ENCODE assay signal across 8 mouse cellular contexts in genomic region chr8:119604996-119605395, GRCm38 (mm10). TPM values are rescaled to one million over a fixed set of nuclear protein-coding genes. Genes with fewer than 3 reads are reported as not detected.
A peak's percentile ranks its signal among the peaks of the same experiment; 100 is the strongest.
DNase-seq lines count a peak whose midpoint lies in the region; ATAC-seq and TF ChIP-seq lines count a peak whose summit lies in the region.

Gene Taf1c, minus strand, starts transcription at chr8:119605222.

- DNase-seq in CD8-positive naive resting alpha-beta T cell, adult 2 months (ENCODE audit: low read depth in 2 of 2, low spot score in 2 of 2): peak; percentile 93 to 96
- DNase-seq in c-Kit-positive CD71-negative TER-119-negative erythroid progenitor cells, embryonic 14.5 days (ENCODE audit: low read depth): peak; percentile 93
- DNase-seq in forebrain, embryonic 10.5 days (ENCODE audit: extremely low spot score, low spot score): peak; percentile 94
- peak; percentile 96 to 98 for DNase-seq in kidney, postnatal 25 days
- DNase-seq in liver, embryonic 14.5 days (ENCODE audit: low read depth in 3 of 3, low spot score in 3 of 3): peak; percentile 85 to 91 (median 85)
- DNase-seq in neural tube, embryonic 11.5 days (ENCODE audit: low spot score): peak; percentile 93
- peak; percentile 94 for DNase-seq in stomach, postnatal 0 days (ENCODE audit: low spot score)

- under 1% methylated on average over 23 of the region's 23 CpGs for WGBS in forebrain, embryonic 10.5 days
- under 1% methylated on average over 23 of the region's 23 CpGs for WGBS in heart, embryonic 15.5 days
- WGBS in liver, embryonic 14.5 days (ENCODE audit: insufficient replicate concordance): 1% methylated on average over 23 of the region's 23 CpGs
- 0% methylated on average over 23 of the region's 23 CpGs for WGBS in neural tube, embryonic 11.5 days
- WGBS in stomach, postnatal 0 days: 0% methylated on average over 23 of the region's 23 CpGs

- TF ChIP-seq EP300 in liver, embryonic 14.5 days (IDR thresholded peaks at IDR 0.05; ENCODE audit: low read depth): no peak
- no peak for TF ChIP-seq EP300 in stomach, postnatal 0 days (optimal IDR thresholded peaks at IDR 0.05)

- H3K36me3 ChIP-seq in forebrain, embryonic 10.5 days (replicated peaks): peaks cover 29% of the 10 kb centered on the region
- peaks cover 22% of the 10 kb centered on the region for H3K36me3 ChIP-seq in heart, embryonic 15.5 days
- peaks cover 4% of the 10 kb centered on the region; the same call in 1 of the 2 replicates for H3K36me3 ChIP-seq in liver, embryonic 14.5 days (replicated peaks; ENCODE audit: control insufficient read depth, insufficient read depth, low read depth)
- peaks cover 6% of the 10 kb centered on the region for H3K36me3 ChIP-seq in neural tube, embryonic 11.5 days (ENCODE audit: control insufficient read depth, insufficient read depth, low read length)
- peaks cover 13% of the 10 kb centered on the region; the same call in 1 of the 2 replicates for H3K36me3 ChIP-seq in stomach, postnatal 0 days (ENCODE audit: control insufficient read depth, insufficient read depth, low read length)

- peaks cover 7% of the 10 kb centered on the region for H3K9me3 ChIP-seq in forebrain, embryonic 10.5 days
- H3K9me3 ChIP-seq in heart, embryonic 15.5 days (replicated peaks): peaks cover 5% of the 10 kb centered on the region; the same call in 1 of the 2 replicates
- no peaks in the 10 kb centered on the region for H3K9me3 ChIP-seq in liver, embryonic 14.5 days (ENCODE audit: control insufficient read depth, low read length)
- no peaks in the 10 kb centered on the region for H3K9me3 ChIP-seq in neural tube, embryonic 11.5 days (ENCODE audit: control insufficient read depth, low read length)
- peaks cover 3% of the 10 kb centered on the region; the same call in 1 of the 2 replicates for H3K9me3 ChIP-seq in stomach, postnatal 0 days (ENCODE audit: control insufficient read depth, low read length)

- H3K27me3 ChIP-seq in forebrain, embryonic 10.5 days (ENCODE audit: poor library complexity, severe bottlenecking): no peaks in the 10 kb centered on the region
- no peaks in the 10 kb centered on the region for H3K27me3 ChIP-seq in heart, embryonic 15.5 days
- no peaks in the 10 kb centered on the region for H3K27me3 ChIP-seq in liver, embryonic 14.5 days (ENCODE audit: control insufficient read depth, insufficient read depth, low read length)
- no peaks in the 10 kb centered on the region for H3K27me3 ChIP-seq in neural tube, embryonic 11.5 days (ENCODE audit: control insufficient read depth, insufficient read depth, low read length)
- no peaks in the 10 kb centered on the region for H3K27me3 ChIP-seq in stomach, postnatal 0 days (ENCODE audit: control insufficient read depth, insufficient read depth, low read length)

- peak within 1 kb of the TSS; percentile 83 for H3K4me3 ChIP-seq in forebrain, embryonic 10.5 days
- peak within 1 kb of the TSS; percentile 86 for H3K4me3 ChIP-seq in heart, embryonic 15.5 days
- peak within 1 kb of the TSS; percentile 87 to 91 for H3K4me3 ChIP-seq in liver, embryonic 14.5 days (ENCODE audit: insufficient read depth in 1 of 2, low read depth in 2 of 2, low read length in 2 of 2)
- H3K4me3 ChIP-seq in neural tube, embryonic 11.5 days (ENCODE audit: low read depth, low read length): peak within 1 kb of the TSS; percentile 84
- H3K4me3 ChIP-seq in stomach, postnatal 0 days (ENCODE audit: low read depth, low read length): peak within 1 kb of the TSS; percentile 64

- peak; percentile 68 for ATAC-seq in heart, embryonic 15.5 days (replicated peaks; ENCODE audit: insufficient number of reproducible peaks, insufficient read depth, low FRiP score, low read depth)
- peak; percentile 81 for ATAC-seq in liver, embryonic 14.5 days (ENCODE audit: insufficient read depth)
- ATAC-seq in neural tube, embryonic 11.5 days (ENCODE audit: insufficient read depth, low FRiP score, low TSS enrichment): peak; percentile 58; the same call in 1 of the 2 replicates
- peak; percentile 92 for ATAC-seq in stomach, postnatal 0 days (ENCODE audit: low FRiP score, low TSS enrichment)

- H3K27ac ChIP-seq in forebrain, embryonic 10.5 days: peak within 1 kb of the TSS; percentile 85
- peak within 1 kb of the TSS; percentile 58 for H3K27ac ChIP-seq in heart, embryonic 15.5 days
- H3K27ac ChIP-seq in liver, embryonic 14.5 days: peak within 1 kb of the TSS; percentile 62
- H3K27ac ChIP-seq in neural tube, embryonic 11.5 days (ENCODE audit: low read depth, low read length): no peak within 1 kb of the TSS
- H3K27ac ChIP-seq in stomach, postnatal 0 days (replicated peaks): peak within 1 kb of the TSS; percentile 70

- peak; percentile 97 for TF ChIP-seq CTCF in liver, embryonic 14.5 days (IDR thresholded peaks at IDR 0.05; ENCODE audit: low read depth)
- TF ChIP-seq CTCF in stomach, postnatal 0 days (IDR thresholded peaks at IDR 0.05; ENCODE audit: low read depth): peak; percentile 93

- peak within 1 kb of the TSS; percentile 78 for H3K9ac ChIP-seq in heart, embryonic 15.5 days
- H3K9ac ChIP-seq in liver, embryonic 14.5 days (replicated peaks): peak within 1 kb of the TSS; percentile 89
- H3K9ac ChIP-seq in neural tube, embryonic 11.5 days (ENCODE audit: low read length): peak within 1 kb of the TSS; percentile 82
- peak within 1 kb of the TSS; percentile 77 for H3K9ac ChIP-seq in stomach, postnatal 0 days (ENCODE audit: low read length)

- peaks cover 17% of the 10 kb centered on the region for H3K4me1 ChIP-seq in forebrain, embryonic 10.5 days
- peaks cover 15% of the 10 kb centered on the region for H3K4me1 ChIP-seq in heart, embryonic 15.5 days (replicated peaks)
- H3K4me1 ChIP-seq in liver, embryonic 14.5 days (replicated peaks; ENCODE audit: control insufficient read depth in 2 of 2, insufficient read depth in 2 of 2, low read length in 1 of 2): peaks cover 3 to 7% of the 10 kb centered on the region in 2 experiments; a peak in 3 of 4 replicates
- H3K4me1 ChIP-seq in neural tube, embryonic 11.5 days (ENCODE audit: control insufficient read depth, insufficient read depth, low read length): peaks cover 6% of the 10 kb centered on the region
- no peaks in the 10 kb centered on the region for H3K4me1 ChIP-seq in stomach, postnatal 0 days (replicated peaks; ENCODE audit: control insufficient read depth, insufficient read depth)

- peak within 1 kb of the TSS; percentile 83 for H3K4me2 ChIP-seq in heart, embryonic 15.5 days
- peak within 1 kb of the TSS; percentile 95 for H3K4me2 ChIP-seq in liver, embryonic 14.5 days (ENCODE audit: low read depth)
- H3K4me2 ChIP-seq in neural tube, embryonic 11.5 days (ENCODE audit: low read depth): peak within 1 kb of the TSS; percentile 74
- peak within 1 kb of the TSS; percentile 72 for H3K4me2 ChIP-seq in stomach, postnatal 0 days (replicated peaks; ENCODE audit: low read depth)

RNA-seq across cellular contexts. Expression of gene Taf1c, which starts in this region (rescaled TPM):
- polyA plus RNA-seq in forebrain, embryonic 10.5 days (2016; fragmentation: Nextera tagmentation; extraction: Ambion mirVana): 17.0 and 18.5 TPM in 2 replicates
- polyA plus RNA-seq in heart, embryonic 15.5 days (2015; fragmentation: Nextera tagmentation; extraction: Ambion mirVana): 4.1 and 8.8 TPM in 2 replicates
- polyA plus RNA-seq in liver, embryonic 14.5 days (2012; rRNA removed): 6.6 and 6.9 TPM in 2 replicates
- polyA plus RNA-seq in liver, embryonic 14.5 days (2014; fragmentation: Nextera tagmentation; extraction: Ambion mirVana): 4.7 and 5.2 TPM in 2 replicates
- polyA plus RNA-seq in neural tube, embryonic 11.5 days (2014; fragmentation: Nextera tagmentation; extraction: Ambion mirVana): 11.7 and 14.1 TPM in 2 replicates
- 5.9 and 6.2 TPM in 2 replicates for polyA plus RNA-seq in stomach, postnatal 0 days (2015; fragmentation: Nextera tagmentation; extraction: Ambion mirVana)
